Mouse (Mus musculus) right cerebral cortex, postnatal 25 days (tissue): ENCODE results near the gene Rffl.
"Not testable (repeated sequence)": the region's sequence is repeated elsewhere in the genome, so short reads cannot be mapped to it uniquely, and the experiment has no call there.

ENCODE experiments used
- DNase-seq: peaks from one replicate; pipeline ENCODE4 v3.0.0; 2022

Rffl gene

DNA sequence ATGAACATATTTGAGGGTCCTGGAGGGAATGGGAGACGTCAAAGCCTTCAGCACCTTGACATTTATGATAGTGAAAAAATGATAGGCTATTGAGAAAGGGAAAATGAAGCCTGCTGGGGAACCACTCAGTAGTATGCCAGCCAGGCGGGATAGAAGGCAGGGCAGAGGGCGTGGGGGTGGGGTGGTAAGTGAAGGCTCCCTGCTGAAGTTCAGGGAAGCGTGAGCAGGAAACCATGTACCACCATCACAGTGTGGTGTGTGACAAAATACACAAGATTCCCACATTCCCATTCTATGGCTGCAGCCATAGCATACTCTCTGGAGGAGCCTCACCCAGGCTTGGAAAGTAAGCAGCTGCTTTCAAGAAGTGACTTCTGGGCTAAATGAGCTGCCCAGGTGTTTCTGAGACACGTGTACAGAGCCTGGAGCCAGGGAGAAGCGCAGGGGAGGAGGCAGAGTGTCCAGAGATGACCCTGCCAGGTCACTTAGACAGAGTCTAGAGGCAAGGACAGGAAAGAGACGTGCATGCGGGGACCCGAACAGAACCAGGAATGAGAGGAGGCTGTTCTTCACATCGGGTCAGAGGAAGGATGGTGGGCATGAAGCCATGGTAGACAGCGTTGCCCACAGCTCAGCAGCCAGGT, 26.1 kb downstream of the Rffl start:
- DNase-seq = no peak

- DNase-seq = no peak
These were observed 32.5 kb downstream of the Rffl start for GRCm38 (mm10) chr11:82838511-82838910.

- DNase-seq = no peak
These were observed 33.2 kb downstream of the Rffl start for GRCm38 (mm10) chr11:82837848-82838247.

GRCm38 (mm10) chr11:82837192-82837591, 33.8 kb downstream of the Rffl start:
- DNase-seq = no peak

DNA sequence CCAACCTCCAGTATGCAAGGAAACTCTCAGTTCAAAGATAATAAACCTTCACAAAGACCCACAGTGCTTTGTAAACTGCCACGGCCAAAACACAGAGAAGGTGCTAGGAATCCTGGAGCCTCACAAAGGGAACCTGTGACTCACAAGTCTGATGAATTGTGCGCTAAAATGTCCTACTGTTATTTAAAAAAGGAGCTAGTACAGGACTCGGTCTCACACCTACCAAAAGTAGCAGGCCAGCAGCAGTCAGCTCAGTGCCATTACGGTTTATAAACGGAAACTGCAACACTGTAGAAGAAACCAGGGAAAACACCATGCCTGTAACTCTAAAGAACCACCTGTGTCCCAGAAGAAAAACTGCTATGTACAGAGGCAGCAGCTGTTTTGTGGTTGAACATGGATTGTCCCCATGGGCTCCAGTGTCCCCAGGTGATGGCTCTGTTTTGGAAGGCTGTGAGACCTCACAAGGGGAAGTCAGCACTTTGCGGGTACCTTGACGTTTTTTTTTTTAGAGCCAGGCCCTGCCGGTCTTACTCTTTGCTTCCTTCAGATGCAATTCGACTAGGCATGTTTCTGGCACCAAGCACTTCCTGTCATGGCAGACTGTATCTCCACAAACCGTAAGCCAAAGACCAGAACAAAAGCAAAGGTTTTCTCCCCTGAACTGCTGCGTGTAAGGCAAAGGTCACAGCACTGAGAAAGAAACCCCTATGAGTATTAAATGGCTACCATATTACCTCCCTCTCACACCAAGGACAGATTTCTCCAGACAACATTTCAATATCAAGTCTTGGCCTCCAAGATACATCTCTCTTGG, 35.2 kb downstream of the Rffl start:
- DNase-seq = no peak

GRCm38 (mm10) chr11:82834359-82834758, 36.7 kb downstream of the Rffl start:
- DNase-seq = not testable (repeated sequence)

DNA sequence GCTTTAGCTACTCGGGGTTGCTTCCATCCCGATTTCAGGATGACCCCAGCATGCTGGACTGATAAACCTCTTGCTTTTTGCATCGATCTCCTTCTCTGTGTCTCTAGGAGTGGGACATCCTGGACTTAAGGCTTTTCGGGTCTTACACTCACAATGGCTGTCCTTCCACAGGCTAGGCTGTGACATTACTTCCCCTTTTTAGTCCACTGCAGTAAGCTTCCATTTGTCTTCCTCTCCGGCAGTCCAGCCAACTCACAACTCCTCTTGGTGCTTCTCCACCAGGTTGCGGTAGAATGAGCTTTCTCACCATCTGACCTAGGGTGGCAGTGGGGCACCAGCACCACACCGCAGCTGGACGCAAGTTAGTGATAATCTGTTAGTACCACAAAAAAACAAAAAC, 37.1 kb downstream of the Rffl start:
- no peak for DNase-seq

- DNase-seq = not testable (repeated sequence)
These were observed 38.6 kb downstream of the Rffl start for GRCm38 (mm10) chr11:82832402-82832801.

GRCm38 (mm10) chr11:82831008-82831893, 39.8 kb downstream of the Rffl start:
- DNase-seq = no peak

DNA sequence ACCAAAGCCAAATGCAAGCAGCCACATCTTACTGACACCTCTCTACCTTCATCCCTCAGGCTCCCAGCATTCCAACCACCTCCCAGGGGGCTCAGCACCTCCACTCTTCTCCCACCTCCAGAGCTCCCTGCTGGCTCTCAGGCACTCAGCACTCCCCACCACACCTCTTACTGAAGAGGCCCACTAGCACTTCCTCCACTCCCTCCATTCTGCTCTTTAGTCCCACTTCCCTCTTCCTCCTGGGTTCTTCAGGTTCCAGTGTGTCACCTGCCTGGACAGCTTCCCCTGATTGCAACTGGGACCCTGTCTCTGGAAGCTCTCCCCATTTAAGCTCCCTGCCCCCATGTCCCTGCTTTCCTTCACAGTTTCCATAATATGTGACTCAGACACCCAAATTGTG, 44.2 kb downstream of the Rffl start:
- DNase-seq = no peak

- no peak for DNase-seq
These were observed 50.1 kb downstream of the Rffl start for GRCm38 (mm10) chr11:82820788-82821456.

DNA sequence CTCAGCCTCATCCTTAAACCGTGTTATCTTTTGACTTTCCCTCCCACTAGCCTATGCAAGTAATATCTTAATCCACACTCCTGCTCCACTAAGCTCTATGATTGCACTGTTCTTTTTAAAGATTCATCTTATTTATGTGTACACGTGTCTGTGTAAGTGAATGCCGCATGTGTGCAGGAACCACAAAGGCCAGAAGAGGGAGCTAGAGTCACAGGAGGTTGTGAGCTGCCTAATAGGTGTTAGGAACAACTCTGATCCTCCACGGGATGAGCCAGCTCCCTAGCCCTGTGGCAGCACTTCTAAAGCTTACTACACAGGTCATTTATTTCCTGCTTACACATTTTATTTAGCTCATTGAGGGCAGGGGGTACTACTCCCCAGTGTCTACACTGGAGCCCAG, 51.7 kb downstream of the Rffl start:
- DNase-seq = no peak

DNA sequence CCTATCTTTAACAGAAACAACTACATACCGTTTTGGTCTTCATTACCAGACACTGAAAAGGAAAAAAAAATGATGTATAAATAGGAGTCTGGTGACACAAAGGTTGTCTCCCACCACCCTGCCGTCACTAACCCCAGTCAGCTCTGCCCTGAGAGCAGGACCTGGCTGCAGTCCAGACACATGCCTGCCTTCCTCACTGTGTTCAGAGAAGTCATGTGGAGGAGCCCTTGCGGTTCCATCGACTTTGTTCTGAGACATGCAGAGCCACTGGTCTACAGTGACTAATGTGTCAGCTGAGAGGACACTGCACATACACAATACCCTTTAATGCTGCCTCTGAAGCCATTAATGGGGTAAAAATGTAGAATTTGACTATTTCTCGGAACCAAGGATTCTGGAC, 62.5 kb downstream of the Rffl start:
- DNase-seq = no peak

DNA sequence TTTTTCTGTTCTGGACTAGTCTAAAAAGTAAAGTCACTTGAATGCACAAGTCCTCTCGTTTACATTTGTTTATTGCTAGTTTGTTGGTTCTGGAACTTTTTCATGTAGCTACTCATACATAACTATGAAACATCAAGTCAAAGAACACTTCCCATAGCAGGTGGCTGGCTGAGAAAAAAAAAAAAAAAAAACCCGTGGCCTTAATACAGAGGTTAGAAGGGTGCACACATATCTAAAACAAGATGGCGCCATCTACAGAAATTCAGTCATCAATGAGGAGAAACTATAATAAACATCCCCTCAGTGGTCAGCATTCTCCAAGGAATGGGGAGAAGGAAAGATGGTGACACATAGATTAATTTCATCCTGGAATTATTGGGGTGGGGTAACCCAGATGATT, 63.6 kb downstream of the Rffl start:
- no peak for DNase-seq

DNA sequence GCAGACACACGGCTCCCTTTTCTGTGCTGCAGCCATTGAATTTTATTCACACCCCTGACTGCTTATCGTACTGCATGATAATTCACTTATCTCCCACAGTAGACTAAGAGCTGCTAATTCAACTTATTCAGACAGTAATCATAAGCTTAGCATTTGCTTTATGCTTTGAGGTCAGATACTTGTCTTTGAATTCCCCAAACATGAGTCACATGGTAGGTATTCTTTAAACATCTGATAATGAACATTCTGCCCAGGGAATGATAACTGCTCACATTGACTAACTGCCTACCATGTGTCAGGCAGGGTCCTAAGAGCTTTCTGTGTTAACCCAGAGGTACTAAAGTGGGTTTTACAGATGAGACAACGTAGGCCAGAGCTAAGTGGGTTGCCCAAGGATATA, 64.4 kb downstream of the Rffl start:
- DNase-seq = no peak

GRCm38 (mm10) chr11:82783453-82783852, 87.6 kb downstream of the Rffl start:
- DNase-seq = no peak

- DNase-seq = no peak
These were observed 88.8 kb downstream of the Rffl start for GRCm38 (mm10) chr11:82782197-82782596.

DNA sequence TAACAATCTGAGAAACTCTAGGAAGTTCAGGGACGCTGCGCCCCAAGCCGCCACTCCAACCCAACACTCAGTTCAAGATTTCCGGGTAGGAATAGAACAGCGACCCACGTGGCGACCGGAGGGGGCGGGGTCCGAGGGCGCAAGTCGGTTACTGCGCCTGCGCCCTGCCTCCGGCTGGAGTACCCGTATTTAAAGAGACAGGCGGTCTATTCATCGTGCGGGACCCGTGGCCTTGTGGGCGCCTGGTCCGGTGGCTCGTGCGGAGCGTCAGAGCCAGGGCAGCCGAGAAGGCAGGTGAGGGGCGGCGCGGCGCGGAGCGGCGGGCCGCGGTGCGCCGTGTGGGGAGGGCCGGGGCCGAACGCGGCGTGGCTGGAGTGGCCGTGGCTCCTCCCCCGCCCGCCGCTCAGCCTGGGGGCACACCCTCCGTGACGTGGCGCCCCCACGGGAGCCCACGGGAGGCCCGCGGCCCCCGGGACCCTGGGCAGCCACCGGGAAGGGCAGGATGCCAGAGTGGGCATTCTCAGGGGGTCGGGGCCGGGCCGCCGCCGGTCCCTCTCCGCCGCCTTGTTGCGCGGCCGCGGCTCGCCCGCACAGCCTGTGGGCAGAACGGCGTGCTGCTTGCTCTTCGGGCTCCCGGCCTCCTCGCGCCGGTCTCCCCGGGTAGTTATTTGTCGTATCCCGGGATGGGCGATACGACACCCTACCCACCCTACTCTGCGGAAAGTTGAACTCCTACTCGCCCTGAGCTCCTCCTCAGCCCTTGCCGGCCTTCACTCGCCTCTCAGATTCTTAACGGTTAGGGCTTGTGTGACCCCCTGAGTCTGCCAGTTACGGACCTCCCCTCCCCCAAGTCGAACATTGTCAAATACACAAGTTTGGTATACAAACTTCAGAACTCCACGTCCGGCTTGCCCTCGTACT, 89.8 kb downstream of the Rffl start, which contains the start of gene Lig3:
Lig3 (plus strand) TSS at position 126 of the 921 bp plus-strand sequence.
- peak; percentile 92 for DNase-seq

- no peak for DNase-seq
These were observed 90.9 kb downstream of the Rffl start for GRCm38 (mm10) chr11:82780134-82780533.

GRCm38 (mm10) chr11:82764438-82764924, 106.5 kb downstream of the Rffl start:
- DNase-seq = no peak

DNA sequence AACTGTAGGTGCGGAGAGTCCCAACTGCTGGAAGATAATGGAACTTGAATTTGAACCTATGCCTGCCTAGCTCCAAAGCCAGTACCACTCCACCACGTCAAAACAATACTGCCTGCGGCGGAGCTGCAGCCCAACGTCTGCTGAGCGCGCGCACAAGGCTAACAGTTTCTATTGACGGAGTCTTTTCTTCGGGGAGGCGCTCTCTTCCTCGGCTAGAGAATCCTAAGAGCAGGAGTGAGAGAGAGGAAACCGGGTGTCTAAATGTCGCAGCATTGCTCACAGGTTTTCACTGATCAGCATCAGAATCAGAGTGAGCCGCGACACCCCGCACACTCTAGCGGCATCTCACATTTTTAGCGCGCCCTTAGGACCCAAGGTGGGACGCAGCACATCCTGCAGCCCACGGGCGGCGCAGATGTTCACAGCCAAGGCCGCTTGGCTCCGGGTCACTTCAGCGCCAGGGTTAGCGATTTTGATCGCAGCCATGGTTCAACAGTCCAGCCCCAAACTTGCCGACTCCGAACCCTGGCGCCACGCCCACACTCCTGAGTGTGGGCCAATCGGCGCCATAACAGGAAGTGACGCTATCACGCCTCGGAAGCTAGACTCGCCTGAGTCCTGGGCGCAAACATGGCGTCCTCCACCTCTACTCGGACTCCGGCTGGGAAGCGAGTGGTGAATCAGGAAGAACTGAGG, 107.1 kb downstream of the Rffl start, which contains the start of the genes Cct6b and Zfp830:
Cct6b (minus strand) TSS at position 580 of the 696 bp plus-strand sequence.
Zfp830 (plus strand) TSS at position 604 of the 696 bp plus-strand sequence.
- peak; percentile 92 for DNase-seq
